Mouse (Mus musculus) urinary bladder, postnatal 14 days (tissue): ENCODE results near the gene Trim40.
A peak's percentile ranks its signal among the peaks of the same experiment; 100 is the strongest.

ENCODE experiments used
- DNase-seq: peaks from one replicate; pipeline ENCODE4 v3.0.0; 2021; ENCODE audit warnings: low spot score

The Trim40 gene

DNA sequence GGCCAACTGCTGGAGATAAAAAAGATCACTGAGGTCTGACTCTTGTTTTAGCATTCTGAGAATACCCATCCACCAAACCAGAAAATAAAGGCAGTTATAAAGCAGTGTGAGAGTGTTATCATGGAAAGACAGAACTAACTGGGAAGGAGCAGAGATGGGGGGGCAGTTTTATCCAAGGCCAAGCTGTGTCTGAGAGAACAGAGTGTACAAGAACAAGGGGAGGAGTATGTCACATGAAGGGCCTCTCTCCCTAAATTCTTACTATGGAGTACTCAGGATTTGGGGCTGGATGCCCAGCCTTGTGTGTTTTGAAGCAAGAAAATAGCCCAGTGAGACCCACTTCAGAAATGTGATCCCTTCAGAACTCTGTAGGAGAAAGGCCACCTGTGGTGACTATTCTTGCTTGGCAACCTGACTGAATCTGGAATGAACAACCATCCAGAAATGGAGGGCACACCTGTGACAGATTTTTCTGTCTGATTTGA, 48.9 kb downstream of the Trim40 start:
- DNase-seq: no peak

DNA sequence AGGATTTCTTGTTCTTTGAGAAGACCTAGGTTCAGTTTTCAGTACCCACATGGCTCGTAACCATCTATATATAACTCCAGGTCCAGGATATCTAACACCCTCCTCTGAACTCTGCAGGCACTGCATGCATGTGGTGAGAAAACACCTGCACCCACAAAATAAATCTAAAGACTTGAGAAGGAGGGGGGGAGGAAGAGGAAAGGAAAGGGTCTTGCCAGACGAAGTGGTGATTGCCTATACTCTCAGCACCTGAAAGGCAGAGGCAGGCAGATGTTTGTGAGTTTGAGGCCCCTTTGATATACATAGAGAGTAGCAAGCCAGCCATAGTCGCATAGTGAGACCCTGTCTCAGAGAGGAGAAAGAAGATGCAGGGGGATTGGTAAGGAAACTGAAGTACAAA, 50.0 kb downstream of the Trim40 start:
- no peak for DNase-seq

GRCm38 (mm10) chr17:36839001-36839400, 50.9 kb downstream of the Trim40 start:
- DNase-seq: no peak

DNA sequence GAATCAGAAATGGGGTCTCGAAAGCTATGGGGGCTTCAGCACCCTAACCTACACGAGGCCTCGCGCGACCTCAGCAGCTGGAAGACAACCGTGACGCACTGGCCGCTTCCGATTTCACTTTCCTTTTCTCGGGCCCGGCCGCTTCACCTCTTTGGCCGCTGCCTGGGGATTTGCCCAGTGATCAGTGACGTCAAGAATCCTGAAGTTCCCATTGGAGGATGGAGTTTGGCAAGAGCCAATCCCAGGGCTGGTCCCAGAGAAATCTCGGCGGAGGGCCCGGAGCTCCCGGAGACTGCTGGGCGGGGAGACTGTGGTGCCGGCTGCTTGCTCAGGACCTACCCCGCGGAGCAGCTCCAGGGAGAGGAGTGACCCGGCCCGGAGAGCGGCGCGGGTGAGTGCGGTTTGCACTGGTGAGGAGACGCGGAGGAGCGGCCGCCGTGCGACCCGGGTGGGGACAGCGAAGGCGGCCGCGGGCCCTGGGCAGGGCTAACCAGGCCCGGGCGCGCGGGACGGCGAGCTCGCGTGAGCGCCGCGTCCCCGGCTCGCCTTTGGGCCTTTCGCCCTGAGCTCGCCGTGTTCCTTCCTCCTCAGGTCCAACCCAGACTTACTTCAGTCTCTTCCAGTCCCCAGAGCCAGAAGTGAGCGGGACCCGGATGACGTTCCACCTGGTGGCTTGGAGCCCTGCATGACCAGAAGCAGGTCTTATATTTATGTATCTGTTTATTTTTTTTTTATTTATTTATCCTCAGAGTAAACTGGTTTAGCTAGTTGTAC, 52.9 kb downstream of the Trim40 start, which contains the start of gene Trim26:
Gene Trim26 (plus strand): TSS at position 261 of the 774 bp plus-strand sequence.
- DNase-seq: peak; percentile 97

- no peak for DNase-seq
Measured at GRCm38 (mm10) chr17:36836427-36836812, 53.5 kb downstream of the Trim40 start.

- DNase-seq: peak; percentile 68
Measured at GRCm38 (mm10) chr17:36835591-36836426, 54.1 kb downstream of the Trim40 start.

- no peak for DNase-seq
Measured at GRCm38 (mm10) chr17:36832694-36833093, 57.2 kb downstream of the Trim40 start.
